Mouse (Mus musculus) stomach, embryonic 14.5 days (tissue): ENCODE data around the gene Rbm3. TPM values are rescaled to one million over a fixed set of nuclear protein-coding genes. Genes with fewer than 3 reads are reported as not detected.

Source experiments
- ATAC-seq: fragments of 200-750 bp; cut with Nextera tagmentation; 2 replicates; pipeline ENCODE4 v1.8.0; 2017; ENCODE audit warnings: low read depth, moderate TSS enrichment; ENCODE audit not compliant: insufficient number of reproducible peaks, insufficient read depth, low FRiP score
- H3K27ac ChIP-seq: fragments of 300-500 bp; sonication (generic); 2 replicates; pipeline ENCODE4 v1.5.1; 2014; ENCODE audit warnings: mild to moderate bottlenecking, low read length, moderate library complexity, mixed read lengths
- H3K27me3 ChIP-seq: fragments of 300-500 bp; sonication (generic); 2 replicates; pipeline ENCODE4 v1.6.1; 2014; ENCODE audit warnings: low read length, control low read depth, mixed read lengths; ENCODE audit not compliant: control insufficient read depth, insufficient read depth
- H3K36me3 ChIP-seq: fragments of 300-500 bp; sonication (generic); 2 replicates; pipeline ENCODE4 v1.6.1; 2014; ENCODE audit warnings: mild to moderate bottlenecking, control low read depth, low read length, moderate library complexity, mixed read lengths; ENCODE audit not compliant: control insufficient read depth, insufficient read depth
- H3K4me1 ChIP-seq: fragments of 300-500 bp; sonication (generic); 2 replicates; pipeline ENCODE4 v1.6.1; 2014; ENCODE audit warnings: low read length, control low read depth, mixed read lengths; ENCODE audit not compliant: control insufficient read depth, insufficient read depth
- H3K4me2 ChIP-seq: fragments of 300-500 bp; sonication (generic); replicated peaks from 2 replicates; pipeline ENCODE4 v1.6.1; 2014; ENCODE audit warnings: low read depth, low read length, control low read depth
- H3K4me3 ChIP-seq: fragments of 300-500 bp; sonication (generic); 2 replicates; pipeline ENCODE4 v1.5.1; 2014; ENCODE audit warnings: low read depth, low read length, control low read depth
- H3K9ac ChIP-seq: fragments of 300-500 bp; sonication (generic); replicated peaks from 2 replicates; pipeline ENCODE4 v1.6.1; 2014; ENCODE audit warnings: low read depth, mild to moderate bottlenecking, control low read depth, low read length, moderate library complexity, mixed read lengths
- H3K9me3 ChIP-seq: fragments of 300-500 bp; sonication (generic); 2 replicates; pipeline ENCODE4 v1.6.1; 2016; ENCODE audit warnings: low read depth, low read length, control low read depth; ENCODE audit not compliant: control insufficient read depth
- WGBS: fragments of 180-500 bp; shearing (Covaris S2); extraction: QIAGEN DNeasy Blood & Tissue Kit; methylation state at CpG from one replicate; pipeline ENCODE4 v1.1.7; 2014; 5-methylcytosine and 5-hydroxymethylcytosine counted together
- polyA plus RNA-seq: library from polyadenylated mRNA; unstranded; fragments of >200 nt; fragmentation: Nextera tagmentation; extraction: Ambion mirVana; gene quantifications from 2 replicates; pipeline ENCODE4 v1.2.1, GENCODE M21; 2014

Rbm3 gene
- polyA plus RNA-seq, 1 experiment from 2014 or later, result 494 TPM

GRCm38 (mm10) chrX:8175504-8176385 is 30.1 kb upstream of the Rbm3 start, which contains the start of gene Tbc1d25:
Tbc1d25 (minus strand) TSS chrX:8176181.
- 13% methylated on average over 55 of the region's 56 CpGs for WGBS
- H3K4me2 ChIP-seq, result peak within 1 kb of the TSS; percentile 48
- H3K27me3 ChIP-seq, result no peaks in the 10 kb centered on the region
- 0 out of 2 replicates have a peak, but pooled peaks cover 4% of the 10 kb centered on the region for H3K4me1 ChIP-seq
- peak; percentile 97 for ATAC-seq
- H3K9me3 ChIP-seq, result no peaks in the 10 kb centered on the region
- no peak within 1 kb of the TSS; the same call in 1 of the 2 replicates for H3K27ac ChIP-seq
- H3K9ac ChIP-seq, result peak within 1 kb of the TSS; percentile 38; the same call in 1 of the 2 replicates
- H3K4me3 ChIP-seq, result peak within 1 kb of the TSS; percentile 48
- no peaks in the 10 kb centered on the region; the same call in 1 of the 2 replicates for H3K36me3 ChIP-seq

DNA sequence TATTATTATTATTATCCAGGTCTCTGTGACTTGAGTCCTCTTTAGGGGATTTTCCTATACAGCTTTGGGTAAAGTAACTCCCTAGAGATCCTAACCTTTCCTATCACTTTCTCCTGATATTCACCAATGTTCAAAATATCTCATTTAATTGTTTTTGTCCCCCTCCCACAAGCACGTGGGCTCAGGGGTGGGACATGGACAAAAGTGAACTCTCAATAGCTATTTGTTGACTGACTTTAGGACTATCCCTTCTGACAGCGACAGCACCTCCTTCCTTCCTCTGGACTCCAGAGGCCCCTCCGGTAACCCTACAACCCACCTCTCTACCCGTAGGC is 29.5 kb upstream of the Rbm3 start:
- no peak overlapping the region; the same call in 1 of the 2 replicates for H3K9ac ChIP-seq
- H3K9me3 ChIP-seq, result no peaks in the 10 kb centered on the region
- 0 out of 2 replicates have a peak, but pooled peaks cover 4% of the 10 kb centered on the region for H3K4me1 ChIP-seq
- WGBS, result 9% methylated on average over 4 of the region's 4 CpGs
- ATAC-seq, result no peak
- no peak overlapping the region for H3K27ac ChIP-seq
- H3K4me2 ChIP-seq, result peak overlapping the region; percentile 48
- H3K36me3 ChIP-seq, result no peaks in the 10 kb centered on the region; the same call in 1 of the 2 replicates
- H3K4me3 ChIP-seq, result peak overlapping the region; percentile 48
- no peaks in the 10 kb centered on the region for H3K27me3 ChIP-seq

GRCm38 (mm10) chrX:8167716-8168647 is 22.3 kb upstream of the Rbm3 start:
- Histone ChIP-seq H3K4me3 (no peak overlapping the region), H3K9ac (no peak overlapping the region), H3K36me3 (no peaks in the 10 kb centered on the region; the same call in 1 of the 2 replicates), H3K4me2 (no peak overlapping the region), H3K4me1 (no peaks in the 10 kb centered on the region), H3K27me3 (no peaks in the 10 kb centered on the region), H3K9me3 (no peaks in the 10 kb centered on the region), H3K27ac (no peak overlapping the region)
- 87% methylated on average over 10 of the region's 10 CpGs for WGBS
- no peak for ATAC-seq

- H3K4me1 ChIP-seq, result no peaks in the 10 kb centered on the region
- H3K4me2 ChIP-seq, result no peak overlapping the region
- 88% methylated on average over 4 of the region's 4 CpGs for WGBS
- H3K4me3 ChIP-seq, result no peak overlapping the region
- H3K9me3 ChIP-seq, result no peaks in the 10 kb centered on the region
- H3K27me3 ChIP-seq, result no peaks in the 10 kb centered on the region
- H3K27ac ChIP-seq, result no peak overlapping the region
- no peak for ATAC-seq
- no peak overlapping the region for H3K9ac ChIP-seq
- no peaks in the 10 kb centered on the region for H3K36me3 ChIP-seq
Measured at GRCm38 (mm10) chrX:8164471-8164870, 18.8 kb upstream of the Rbm3 start.

- H3K4me1 ChIP-seq, result no peaks in the 10 kb centered on the region
- no peak overlapping the region for H3K9ac ChIP-seq
- 76% methylated on average over 5 of the region's 5 CpGs for whole genome bisulfite sequencing
- no peaks in the 10 kb centered on the region for H3K27me3 ChIP-seq
- no peak overlapping the region for H3K4me2 ChIP-seq
- H3K4me3 ChIP-seq, result no peak overlapping the region
- ATAC-seq, result no peak
- H3K9me3 ChIP-seq, result no peaks in the 10 kb centered on the region
- no peak overlapping the region for H3K27ac ChIP-seq
- no peaks in the 10 kb centered on the region for H3K36me3 ChIP-seq
Measured at GRCm38 (mm10) chrX:8163076-8163475, 17.4 kb upstream of the Rbm3 start.

DNA sequence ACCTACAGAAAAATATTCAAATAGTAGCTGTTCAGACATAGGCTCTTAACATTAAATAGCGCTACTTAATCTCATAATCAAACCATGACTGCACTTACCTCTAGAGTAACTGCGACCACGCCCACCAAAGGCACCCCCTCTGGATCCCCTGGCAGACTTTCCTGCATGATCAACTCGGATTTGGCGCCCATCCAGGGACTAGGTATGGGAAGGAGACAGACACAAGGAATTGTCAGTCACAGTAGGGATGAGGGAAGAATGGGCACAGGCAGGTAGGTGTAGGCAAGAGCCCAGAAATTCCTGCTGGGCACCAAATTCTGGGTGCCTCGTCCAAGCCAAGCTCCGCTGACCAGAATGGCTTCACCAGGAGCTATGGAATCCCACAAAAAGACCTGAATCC is 1.9 kb downstream of the Rbm3 start:
- H3K27ac ChIP-seq, result no peak overlapping the region
- ATAC-seq, result no peak
- peaks cover 4% of the 10 kb centered on the region; the same call in 1 of the 2 replicates for H3K4me1 ChIP-seq
- H3K36me3 ChIP-seq, result peaks cover 11% of the 10 kb centered on the region
- H3K9me3 ChIP-seq, result no peaks in the 10 kb centered on the region
- H3K4me2 ChIP-seq, result peak overlapping the region; percentile 59
- WGBS, result 78% methylated on average over 7 of the region's 7 CpGs
- no peaks in the 10 kb centered on the region for H3K27me3 ChIP-seq
- H3K4me3 ChIP-seq, result peak overlapping the region; percentile 58
- H3K9ac ChIP-seq, result peak overlapping the region; percentile 71; the same call in 1 of the 2 replicates

GRCm38 (mm10) chrX:8142948-8143347 is 2.7 kb downstream of the Rbm3 start:
- H3K27ac ChIP-seq, result no peak overlapping the region
- no peak overlapping the region for H3K9ac ChIP-seq
- no peak for ATAC-seq
- peaks cover 4% of the 10 kb centered on the region; the same call in 1 of the 2 replicates for H3K4me1 ChIP-seq
- no peaks in the 10 kb centered on the region for H3K27me3 ChIP-seq
- WGBS, result 84% methylated on average over 7 of the region's 7 CpGs
- H3K36me3 ChIP-seq, result peaks cover 11% of the 10 kb centered on the region
- no peak overlapping the region for H3K4me3 ChIP-seq
- no peaks in the 10 kb centered on the region for H3K9me3 ChIP-seq
- no peak overlapping the region for H3K4me2 ChIP-seq

DNA sequence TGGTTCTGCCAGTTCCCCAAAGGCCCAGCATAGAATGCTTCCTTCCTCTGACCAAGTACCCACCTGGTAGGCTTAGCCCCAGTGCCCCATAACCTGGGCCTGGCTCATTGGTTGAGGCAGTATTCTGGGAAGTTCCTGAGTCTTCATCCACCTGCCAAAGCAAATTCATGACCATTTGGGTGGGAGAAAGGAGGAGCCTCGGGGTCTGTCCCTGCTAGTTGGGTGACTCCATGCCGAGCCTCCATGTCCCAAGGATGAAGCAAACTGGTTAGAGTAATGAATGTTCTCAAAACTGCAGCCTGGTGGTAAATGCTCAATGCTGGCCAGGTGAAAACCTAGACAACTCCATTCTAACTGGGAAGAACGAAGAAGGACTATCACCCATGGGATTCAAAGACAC is 4.6 kb downstream of the Rbm3 start:
- no peak overlapping the region for H3K4me3 ChIP-seq
- H3K27me3 ChIP-seq, result no peaks in the 10 kb centered on the region
- H3K4me1 ChIP-seq, result peaks cover 4% of the 10 kb centered on the region; the same call in 1 of the 2 replicates
- no peak overlapping the region for H3K9ac ChIP-seq
- H3K27ac ChIP-seq, result no peak overlapping the region
- peaks cover 11% of the 10 kb centered on the region for H3K36me3 ChIP-seq
- H3K4me2 ChIP-seq, result no peak overlapping the region
- no peaks in the 10 kb centered on the region for H3K9me3 ChIP-seq
- 79% methylated on average over 3 of the region's 3 CpGs for WGBS
- no peak for ATAC-seq
